Comparison of ENCODE assay signal across 8 mouse cellular contexts in genomic region chr16:94155041-94155653, GRCm38 (mm10).
A peak's percentile ranks its signal among the peaks of the same experiment; 100 is the strongest.
DNase-seq lines count a peak whose midpoint lies in the region; TF ChIP-seq lines count a peak whose summit lies in the region.

No protein-coding gene starts in this region.

- H3K4me1 ChIP-seq in midbrain, embryonic 10.5 days: peaks cover 33% of the 10 kb centered on the region
- no peaks in the 10 kb centered on the region for H3K4me1 ChIP-seq in lung, adult 2 months (ENCODE audit: control insufficient read depth, insufficient read depth, low read length)

- no peak overlapping the region for H3K4me3 ChIP-seq in midbrain, embryonic 10.5 days
- H3K4me3 ChIP-seq in lung, adult 2 months (replicated peaks; ENCODE audit: extremely low read depth, low read depth, low read length): no peak overlapping the region

- TF ChIP-seq POLR2A in lung, adult 2 months (IDR thresholded peaks at IDR 0.05; ENCODE audit: borderline replicate concordance, extremely low read depth, low read depth, low read length): no peak

- DNase-seq in kidney, postnatal 14 days: peak; percentile 21
- no peak for DNase-seq in kidney, adult 8-10 months
- DNase-seq in cerebellum, adult 9-10 months: peak; percentile 79
- peak; percentile 57 for DNase-seq in heart, postnatal 10 days
- peak; percentile 35 for DNase-seq in midbrain, embryonic 10.5 days (ENCODE audit: low spot score)
- no peak for DNase-seq in testis, postnatal 14 days (ENCODE audit: low spot score)
- no peak for DNase-seq in lung, adult 2 months
- DNase-seq in c-Kit-positive CD71-positive TER-119-positive erythroid progenitor cells, embryonic 14.5 days (ENCODE audit: low spot score): no peak

- H3K9me3 ChIP-seq in midbrain, embryonic 10.5 days (replicated peaks): no peaks in the 10 kb centered on the region

- H3K36me3 ChIP-seq in midbrain, embryonic 10.5 days: no peaks in the 10 kb centered on the region

- H3K27me3 ChIP-seq in midbrain, embryonic 10.5 days (ENCODE audit: low read depth, poor library complexity, severe bottlenecking): peaks cover 82% of the 10 kb centered on the region

- peak overlapping the region; percentile 33; the same call in 1 of the 2 replicates for H3K27ac ChIP-seq in midbrain, embryonic 10.5 days (replicated peaks)

- no peak for TF ChIP-seq CTCF in lung, adult 2 months (IDR thresholded peaks at IDR 0.05; ENCODE audit: insufficient read depth, low read length)

- WGBS in midbrain, embryonic 10.5 days: 19% methylated on average over 14 of the region's 14 CpGs
- 67% methylated on average over 14 of the region's 14 CpGs for WGBS in lung, adult 2 months

- intact Hi-C loops in heart, postnatal 10 days (cut with DNase I): no loop called here

Comparison
In these comparisons a context has a peak if more than half of its experiments do, and no peak if none do; other contexts are left out.
1. DNase-seq: peak in kidney, postnatal 14 days (single experiment), cerebellum, adult 9-10 months (single experiment), heart, postnatal 10 days (2 of 2) and midbrain, embryonic 10.5 days (single experiment); none in kidney, adult 8-10 months (0 of 2), testis, postnatal 14 days (single experiment), lung, adult 2 months (single experiment) and c-Kit-positive CD71-positive TER-119-positive erythroid progenitor cells, embryonic 14.5 days (single experiment).